Mouse (Mus musculus) Muller cell, postnatal 12 days (primary cell): ENCODE measurements around the gene Ppp1r8.
A peak's percentile ranks its signal among the peaks of the same experiment; 100 is the strongest.

Experiments used
- DNase-seq: peaks from one replicate; pipeline ENCODE4 v3.0.0-alpha.2; 2015; ENCODE audit errors: inconsistent ontology term

The Ppp1r8 gene

GRCm38 (mm10) chr4:132842970-132843704, at the start of gene Ppp1r8:
TSS of gene Ppp1r8 (minus strand) at chr4:132843169.
- peak; percentile 96 for DNase-seq

GRCm38 (mm10) chr4:132884844-132885374, 41.9 kb upstream of the Ppp1r8 start:
- DNase-seq = no peak

GRCm38 (mm10) chr4:132884064-132884843, 41.3 kb upstream of the Ppp1r8 start, which contains the start of gene Stx12:
TSS of gene Stx12 (minus strand) at chr4:132884509.
- DNase-seq = peak; percentile 95

GRCm38 (mm10) chr4:132883561-132884063, 40.6 kb upstream of the Ppp1r8 start:
- DNase-seq = no peak

- DNase-seq = no peak
These were observed 31.6 kb upstream of the Ppp1r8 start for GRCm38 (mm10) chr4:132874363-132875097.

GRCm38 (mm10) chr4:132873481-132874362, 30.8 kb upstream of the Ppp1r8 start:
- DNase-seq = no peak

GRCm38 (mm10) chr4:132871116-132871515, 28.1 kb upstream of the Ppp1r8 start:
- DNase-seq = no peak

GRCm38 (mm10) chr4:132864856-132865255, 21.9 kb upstream of the Ppp1r8 start:
- DNase-seq = no peak

- DNase-seq = no peak
These were observed 20.0 kb upstream of the Ppp1r8 start for GRCm38 (mm10) chr4:132863012-132863411.

- DNase-seq = no peak
These were observed 17.9 kb upstream of the Ppp1r8 start for GRCm38 (mm10) chr4:132860880-132861279.

GRCm38 (mm10) chr4:132843705-132844071, 719 bp upstream of the Ppp1r8 start:
- DNase-seq = no peak

GRCm38 (mm10) chr4:132842281-132842906, 575 bp downstream of the Ppp1r8 start:
- DNase-seq = peak; percentile 58

- no peak for DNase-seq
These were observed 1.5 kb downstream of the Ppp1r8 start for GRCm38 (mm10) chr4:132841493-132841892.

GRCm38 (mm10) chr4:132823614-132824366, 19.2 kb downstream of the Ppp1r8 start:
- peak; percentile 45 for DNase-seq

- DNase-seq = no peak
These were observed 24.5 kb downstream of the Ppp1r8 start for GRCm38 (mm10) chr4:132818442-132818841.

GRCm38 (mm10) chr4:132816855-132817254, 26.1 kb downstream of the Ppp1r8 start:
- DNase-seq = no peak

GRCm38 (mm10) chr4:132816404-132816803, 26.6 kb downstream of the Ppp1r8 start:
- no peak for DNase-seq

GRCm38 (mm10) chr4:132809621-132810020, 33.3 kb downstream of the Ppp1r8 start:
- DNase-seq = no peak
